Mouse (Mus musculus): ENCODE data around the gene Dkk3. TPM values are rescaled to one million over a fixed set of nuclear protein-coding genes. Genes with fewer than 3 reads are reported as not detected.

The Dkk3 gene
- polyA plus RNA-seq, 1 experiment from 2014 or later, result 99.3 TPM

GRCm38 (mm10) chr7:112125625-112126260 is 33.1 kb downstream of the Dkk3 start:
- no peaks in the 10 kb centered on the region; the same call in 1 of the 2 replicates for H3K36me3 ChIP-seq
- peaks cover 52% of the 10 kb centered on the region for H3K4me1 ChIP-seq
- peak overlapping the region; percentile 33; the same call in 1 of the 2 replicates for H3K27ac ChIP-seq
- H3K27me3 ChIP-seq, result no peaks in the 10 kb centered on the region
- H3K9ac ChIP-seq, result no peak overlapping the region
- ATAC-seq (ENCODE audit: insufficient number of reproducible peaks, low FRiP score, low TSS enrichment, low read depth), result no peak
- 70% methylated on average over 7 of the region's 7 CpGs for WGBS
- no peaks in the 10 kb centered on the region for H3K9me3 ChIP-seq
- no peak overlapping the region for H3K4me2 ChIP-seq
- H3K4me3 ChIP-seq, result no peak overlapping the region

GRCm38 (mm10) chr7:112123612-112124011 is 35.2 kb downstream of the Dkk3 start:
- H3K4me3 ChIP-seq, result no peak overlapping the region
- 93% methylated on average over 5 of the region's 5 CpGs for WGBS
- H3K4me2 ChIP-seq, result no peak overlapping the region
- H3K9me3 ChIP-seq, result no peaks in the 10 kb centered on the region
- no peak for ATAC-seq (ENCODE audit: insufficient number of reproducible peaks, low FRiP score, low TSS enrichment, low read depth)
- no peak overlapping the region for H3K9ac ChIP-seq
- no peak overlapping the region for H3K27ac ChIP-seq
- peaks cover 46% of the 10 kb centered on the region for H3K4me1 ChIP-seq
- H3K27me3 ChIP-seq, result no peaks in the 10 kb centered on the region
- peaks cover 2% of the 10 kb centered on the region; the same call in 1 of the 2 replicates for H3K36me3 ChIP-seq

- H3K27me3 ChIP-seq, result no peaks in the 10 kb centered on the region
Measured at GRCm38 (mm10) chr7:112121866-112122500, 36.9 kb downstream of the Dkk3 start.

DNA sequence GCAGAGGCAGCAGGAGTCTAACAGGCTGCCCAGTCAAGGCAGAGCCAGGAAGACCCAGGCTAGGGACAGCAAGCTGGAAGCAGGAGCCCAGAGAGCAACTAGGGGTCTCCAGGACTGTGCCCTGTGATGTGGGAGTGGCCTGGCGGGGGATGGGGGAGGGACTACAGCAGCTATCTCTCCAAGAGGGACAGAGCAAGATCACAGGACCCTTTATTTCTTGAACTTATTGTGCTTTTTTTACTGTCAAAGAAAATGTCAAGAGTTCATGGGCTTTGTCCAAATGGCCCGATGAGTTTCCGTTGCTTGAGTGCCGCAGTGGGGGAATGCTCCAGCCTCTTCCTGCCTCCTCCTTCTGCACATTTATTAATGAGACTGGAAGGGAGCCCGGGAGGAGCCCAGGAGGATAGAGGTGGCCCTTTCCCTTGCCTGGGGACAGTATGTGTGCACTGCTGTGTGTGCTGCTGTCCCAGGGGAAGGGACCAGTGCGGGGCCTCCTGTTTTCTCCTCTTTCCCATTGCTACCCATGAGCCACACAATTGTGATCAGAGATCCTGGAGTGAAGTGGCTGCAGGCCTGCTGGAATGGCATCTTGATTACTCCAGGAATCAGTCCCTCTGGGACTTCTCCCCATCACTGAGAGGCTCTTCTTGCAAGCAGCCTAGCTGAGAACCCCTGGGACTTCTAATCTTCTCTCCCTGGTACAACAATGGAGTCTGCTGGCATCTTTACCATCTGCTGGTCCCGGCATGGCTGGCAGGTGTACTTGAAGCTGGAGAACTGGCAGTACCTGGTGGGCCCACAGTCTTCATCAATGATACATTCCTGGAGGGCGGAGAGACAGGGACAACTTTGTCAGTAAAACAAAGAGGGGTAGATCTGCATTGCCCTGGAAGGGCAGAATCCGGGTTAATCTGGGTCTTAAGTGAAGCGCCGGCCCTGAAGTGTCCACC is 37.7 kb downstream of the Dkk3 start:
- Histone ChIP-seq H3K4me1 (peaks cover 34% of the 10 kb centered on the region), H3K4me2 (no peak overlapping the region), H3K9ac (no peak overlapping the region), H3K9me3 (no peaks in the 10 kb centered on the region), H3K36me3 (peaks cover 20% of the 10 kb centered on the region), H3K27me3 (no peaks in the 10 kb centered on the region), H3K27ac (peak overlapping the region; percentile 67; the same call in 1 of the 2 replicates), H3K4me3 (no peak overlapping the region)
- ATAC-seq (ENCODE audit: insufficient number of reproducible peaks, low FRiP score, low TSS enrichment, low read depth), result 0 out of 2 replicates have a peak, but pooled peaks have one; percentile 27
- 62% methylated on average over 11 of the region's 11 CpGs for WGBS

More at GRCm38 (mm10) chr7:112121866-112122500, 36.9 kb downstream of the Dkk3 start:
- 0 out of 2 replicates have a peak, but pooled peaks have one; percentile 22 for ATAC-seq (ENCODE audit: insufficient number of reproducible peaks, low FRiP score, low TSS enrichment, low read depth)
- WGBS, result 55% methylated on average over 11 of the region's 11 CpGs
- Histone ChIP-seq H3K36me3 (peaks cover 16% of the 10 kb centered on the region), H3K4me3 (no peak overlapping the region), H3K9ac (no peak overlapping the region), H3K4me1 (peaks cover 36% of the 10 kb centered on the region), H3K9me3 (no peaks in the 10 kb centered on the region), H3K27ac (peak overlapping the region; percentile 67), H3K4me2 (no peak overlapping the region)

DNA sequence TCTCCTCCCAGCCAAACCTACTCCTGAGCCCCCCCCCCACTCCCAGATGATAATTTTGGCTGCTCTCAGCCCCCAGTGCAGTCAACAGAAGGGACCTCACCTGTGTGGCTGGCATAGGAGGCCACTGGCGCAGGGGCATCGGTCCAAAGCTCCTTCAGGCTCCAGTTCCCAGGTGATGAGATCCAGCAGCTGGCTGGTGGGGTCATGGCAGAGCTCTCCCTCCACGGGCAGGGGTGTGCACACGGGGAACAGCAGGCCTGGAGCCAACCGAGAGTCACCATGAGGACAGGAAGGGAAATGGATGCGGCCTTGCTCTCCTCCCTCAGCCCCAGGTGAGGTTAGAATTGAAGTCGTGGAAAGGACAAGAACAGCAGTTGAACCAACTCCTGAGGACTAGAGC is 39.6 kb downstream of the Dkk3 start:
- whole genome bisulfite sequencing, result 78% methylated on average over 7 of the region's 7 CpGs
- Histone ChIP-seq H3K27ac (no peak overlapping the region), H3K4me2 (no peak overlapping the region), H3K36me3 (peaks cover 27% of the 10 kb centered on the region), H3K9me3 (no peaks in the 10 kb centered on the region), H3K4me1 (peaks cover 26% of the 10 kb centered on the region), H3K27me3 (no peaks in the 10 kb centered on the region), H3K4me3 (no peak overlapping the region), H3K9ac (no peak overlapping the region)
- ATAC-seq (ENCODE audit: insufficient number of reproducible peaks, low FRiP score, low TSS enrichment, low read depth), result no peak

GRCm38 (mm10) chr7:112118086-112118485 is 40.8 kb downstream of the Dkk3 start:
- no peak overlapping the region for H3K4me2 ChIP-seq
- no peak overlapping the region for H3K9ac ChIP-seq
- H3K4me3 ChIP-seq, result no peak overlapping the region
- peaks cover 26% of the 10 kb centered on the region for H3K4me1 ChIP-seq
- 86% methylated on average over 7 of the region's 7 CpGs for WGBS
- no peak overlapping the region for H3K27ac ChIP-seq
- no peaks in the 10 kb centered on the region for H3K27me3 ChIP-seq
- peaks cover 33% of the 10 kb centered on the region for H3K36me3 ChIP-seq
- ATAC-seq (ENCODE audit: insufficient number of reproducible peaks, low FRiP score, low TSS enrichment, low read depth), result no peak
- no peaks in the 10 kb centered on the region for H3K9me3 ChIP-seq

DNA sequence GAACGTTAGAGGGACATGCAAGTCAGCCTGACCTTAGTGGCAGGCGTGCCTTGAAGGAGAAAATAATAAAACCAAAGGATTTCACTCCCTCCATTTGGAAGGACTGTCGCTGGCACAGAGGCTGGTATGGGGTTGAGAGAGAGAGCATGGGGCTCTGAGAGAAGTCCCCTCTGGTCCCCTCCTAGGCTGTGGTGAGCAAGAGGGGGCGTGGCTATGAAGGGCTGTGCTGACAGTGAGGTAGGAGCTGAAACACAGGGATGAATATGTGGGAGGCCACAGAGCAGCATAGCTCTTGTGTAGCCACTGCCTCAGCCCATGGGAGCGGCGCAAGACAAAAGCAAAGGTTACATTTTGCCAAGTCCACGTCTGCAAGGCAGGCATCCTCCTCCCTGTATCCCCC is 41.4 kb downstream of the Dkk3 start:
- no peak overlapping the region for H3K4me2 ChIP-seq
- no peaks in the 10 kb centered on the region for H3K9me3 ChIP-seq
- 86% methylated on average over 7 of the region's 7 CpGs for whole genome bisulfite sequencing
- peaks cover 33% of the 10 kb centered on the region for H3K36me3 ChIP-seq
- H3K9ac ChIP-seq, result no peak overlapping the region
- H3K4me1 ChIP-seq, result peaks cover 20% of the 10 kb centered on the region
- no peak overlapping the region for H3K4me3 ChIP-seq
- H3K27me3 ChIP-seq, result no peaks in the 10 kb centered on the region
- no peak overlapping the region for H3K27ac ChIP-seq
- ATAC-seq (ENCODE audit: insufficient number of reproducible peaks, low FRiP score, low TSS enrichment, low read depth), result no peak

DNA sequence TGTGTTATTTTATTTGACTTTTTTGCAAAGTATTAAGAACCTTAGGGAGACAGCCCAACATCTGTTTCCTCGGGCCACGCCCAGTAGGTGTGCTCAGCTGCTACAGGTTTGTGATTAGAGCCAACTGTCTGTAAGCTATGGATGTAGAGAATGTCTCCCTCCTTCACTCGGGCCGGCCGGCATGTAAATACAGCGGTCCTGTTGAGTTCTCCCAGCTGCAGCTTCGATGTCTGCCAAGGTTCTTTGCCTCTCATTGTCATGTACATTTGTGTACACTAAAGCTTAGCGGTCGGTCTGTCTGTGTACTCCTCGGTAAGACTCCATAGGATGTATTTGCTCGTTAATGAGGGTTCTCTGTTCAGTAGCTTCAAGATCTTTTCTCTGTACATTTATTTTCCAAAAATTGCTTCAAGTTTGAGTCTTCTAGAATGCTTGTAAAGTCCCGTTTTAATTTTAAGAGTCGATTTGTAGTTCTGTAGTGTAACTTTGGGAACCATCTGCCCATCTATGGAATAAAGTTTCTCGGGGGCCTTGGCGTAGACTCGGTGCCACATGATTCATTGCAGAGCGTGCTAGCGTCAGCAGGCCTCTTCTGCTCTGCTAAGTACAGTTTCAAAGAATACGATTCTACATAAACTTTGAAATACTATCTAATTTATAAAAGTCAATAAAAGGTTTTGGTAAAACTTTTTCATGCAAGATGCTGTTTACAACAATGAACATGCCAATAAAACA is 48.1 kb downstream of the Dkk3 start:
- Histone ChIP-seq H3K9ac (no peak overlapping the region), H3K36me3 (peaks cover 68% of the 10 kb centered on the region), H3K27me3 (no peaks in the 10 kb centered on the region), H3K4me3 (no peak overlapping the region), H3K4me2 (no peak overlapping the region), H3K27ac (no peak overlapping the region), H3K4me1 (no peaks in the 10 kb centered on the region), H3K9me3 (no peaks in the 10 kb centered on the region)
- 88% methylated on average over 19 of the region's 19 CpGs for WGBS
- no peak for ATAC-seq (ENCODE audit: insufficient number of reproducible peaks, low FRiP score, low TSS enrichment, low read depth)

GRCm38 (mm10) chr7:112108757-112109156 is 50.1 kb downstream of the Dkk3 start:
- Histone ChIP-seq H3K9ac (no peak overlapping the region), H3K27ac (no peak overlapping the region), H3K27me3 (no peaks in the 10 kb centered on the region), H3K4me1 (no peaks in the 10 kb centered on the region), H3K9me3 (no peaks in the 10 kb centered on the region), H3K4me2 (no peak overlapping the region), H3K4me3 (no peak overlapping the region), H3K36me3 (peaks cover 71% of the 10 kb centered on the region)
- no peak for ATAC-seq (ENCODE audit: insufficient number of reproducible peaks, low FRiP score, low TSS enrichment, low read depth)

GRCm38 (mm10) chr7:112103816-112104215 is 55.0 kb downstream of the Dkk3 start:
- ATAC-seq (ENCODE audit: insufficient number of reproducible peaks, low FRiP score, low TSS enrichment, low read depth), result no peak
- H3K27me3 ChIP-seq, result no peaks in the 10 kb centered on the region
- 86% methylated on average over 5 of the region's 5 CpGs for WGBS
- no peaks in the 10 kb centered on the region for H3K4me1 ChIP-seq
- no peak overlapping the region for H3K27ac ChIP-seq
- H3K9me3 ChIP-seq, result no peaks in the 10 kb centered on the region
- H3K36me3 ChIP-seq, result peaks cover 69% of the 10 kb centered on the region
- H3K4me2 ChIP-seq, result no peak overlapping the region
- H3K9ac ChIP-seq, result no peak overlapping the region
- H3K4me3 ChIP-seq, result no peak overlapping the region

DNA sequence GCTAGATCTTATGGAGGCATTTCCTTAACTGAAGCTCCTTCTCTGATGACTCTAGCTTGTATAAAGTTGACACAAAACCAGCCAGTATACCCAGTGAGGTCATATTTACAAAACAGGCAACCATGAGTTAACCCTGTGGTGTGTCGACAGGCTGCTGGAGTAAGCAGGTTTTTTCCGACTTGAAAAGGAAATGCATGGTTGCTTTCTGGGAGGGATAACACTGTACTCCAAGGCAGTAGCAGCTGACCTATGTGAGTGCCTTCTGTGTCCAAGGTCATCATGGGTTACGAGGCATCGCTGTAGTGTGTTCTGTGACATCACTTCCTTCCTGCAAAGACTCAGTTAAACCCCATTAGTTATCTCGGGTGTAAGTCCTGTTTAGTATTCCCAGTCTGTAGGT is 55.9 kb downstream of the Dkk3 start:
- Histone ChIP-seq H3K27me3 (no peaks in the 10 kb centered on the region), H3K4me3 (no peak overlapping the region), H3K36me3 (peaks cover 70% of the 10 kb centered on the region), H3K4me1 (no peaks in the 10 kb centered on the region), H3K27ac (no peak overlapping the region), H3K4me2 (no peak overlapping the region), H3K9ac (no peak overlapping the region), H3K9me3 (no peaks in the 10 kb centered on the region)
- no peak for ATAC-seq (ENCODE audit: insufficient number of reproducible peaks, low FRiP score, low TSS enrichment, low read depth)
- WGBS, result 75% methylated on average over 5 of the region's 5 CpGs
